In the genomic region with DNA sequence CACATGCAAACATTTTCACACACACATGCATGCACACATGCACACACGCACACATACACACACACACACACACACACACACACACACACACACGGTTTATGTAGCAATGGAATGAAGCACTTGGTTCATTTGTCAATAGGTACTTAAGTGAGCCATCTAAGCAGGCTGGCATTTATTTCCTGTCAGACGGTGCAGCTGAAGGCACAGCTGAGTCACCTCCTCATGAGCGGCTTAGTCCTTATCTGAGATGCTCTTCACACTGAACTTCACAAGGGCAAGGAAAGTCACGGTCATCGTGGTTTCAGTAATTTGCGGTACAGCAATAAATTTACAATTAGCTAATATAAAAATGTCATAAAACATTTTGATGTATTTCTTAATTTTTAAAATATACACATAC, we compare ENCODE assay signal across 27 mouse cellular contexts. TPM values are rescaled to one million over a fixed set of nuclear protein-coding genes. Genes with fewer than 3 reads are reported as not detected.
A peak's percentile ranks its signal among the peaks of the same experiment; 100 is the strongest.
DNase-seq lines count a peak whose midpoint lies in the region; ATAC-seq and TF ChIP-seq lines count a peak whose summit lies in the region.
"Had no signal": no experiment of that assay in that cellular context is flagged by ENCODE, and none has a peak within 500 bp of the region (broad histone marks: within the 10 kb centered on the region; RNA-seq: fewer than 3 reads in every experiment).

No protein-coding gene starts in this region.

- H3K9ac ChIP-seq in heart, postnatal 0 days (replicated peaks; ENCODE audit: low read depth, low read length): no peak overlapping the region
- no peak overlapping the region for H3K9ac ChIP-seq in kidney, embryonic 14.5 days (ENCODE audit: low read depth, low read length)
- H3K9ac ChIP-seq: embryonic facial prominence, embryonic 15.5 days; forebrain, embryonic 15.5 days; hindbrain, embryonic 15.5 days; intestine, embryonic 15.5 days; liver, embryonic 15.5 days; lung, embryonic 15.5 days; midbrain, embryonic 12.5 days had no signal

- no peaks in the 10 kb centered on the region for H3K4me1 ChIP-seq in heart, postnatal 0 days (ENCODE audit: control insufficient read depth, insufficient read depth)
- H3K4me1 ChIP-seq in forebrain, embryonic 10.5 days: no peaks in the 10 kb centered on the region
- no peaks in the 10 kb centered on the region for H3K4me1 ChIP-seq in kidney, embryonic 14.5 days (ENCODE audit: control insufficient read depth, insufficient read depth, low read length)
- H3K4me1 ChIP-seq: embryonic facial prominence, embryonic 15.5 days; forebrain, embryonic 15.5 days; hindbrain, embryonic 15.5 days; intestine, embryonic 15.5 days; limb, embryonic 10.5 days; liver, embryonic 15.5 days; midbrain, embryonic 12.5 days had no signal

- H3K4me3 ChIP-seq in heart, postnatal 0 days (ENCODE audit: low read depth, low read length): no peak overlapping the region
- H3K4me3 ChIP-seq in forebrain, embryonic 10.5 days: no peak overlapping the region
- no peak overlapping the region for H3K4me3 ChIP-seq in kidney, embryonic 14.5 days (ENCODE audit: low read length)
- H3K4me3 ChIP-seq: embryonic facial prominence, embryonic 15.5 days; forebrain, embryonic 15.5 days; hindbrain, embryonic 15.5 days; intestine, embryonic 15.5 days; layer of hippocampus, adult 2 months; limb, embryonic 10.5 days; liver, embryonic 15.5 days; lung, embryonic 15.5 days; midbrain, embryonic 12.5 days had no signal

- no peaks in the 10 kb centered on the region for H3K36me3 ChIP-seq in heart, postnatal 0 days (replicated peaks; ENCODE audit: control insufficient read depth, insufficient read depth, low read length)
- H3K36me3 ChIP-seq in forebrain, embryonic 10.5 days (replicated peaks): peaks cover 32% of the 10 kb centered on the region
- H3K36me3 ChIP-seq in kidney, embryonic 14.5 days (ENCODE audit: control insufficient read depth, insufficient read depth, low read length): peaks cover 3% of the 10 kb centered on the region; the same call in 1 of the 2 replicates
- H3K36me3 ChIP-seq: forebrain, embryonic 15.5 days; intestine, embryonic 15.5 days; liver, embryonic 15.5 days had no signal

- H3K27me3 ChIP-seq in heart, postnatal 0 days (ENCODE audit: control insufficient read depth, insufficient read depth, low read length): no peaks in the 10 kb centered on the region
- H3K27me3 ChIP-seq in forebrain, embryonic 10.5 days (ENCODE audit: poor library complexity, severe bottlenecking): no peaks in the 10 kb centered on the region
- no peaks in the 10 kb centered on the region for H3K27me3 ChIP-seq in kidney, embryonic 14.5 days (ENCODE audit: control insufficient read depth, insufficient read depth, low read length)
- H3K27me3 ChIP-seq: embryonic facial prominence, embryonic 15.5 days; forebrain, embryonic 15.5 days; hindbrain, embryonic 15.5 days; intestine, embryonic 15.5 days; liver, embryonic 15.5 days; lung, embryonic 15.5 days; midbrain, embryonic 12.5 days had no signal

- ATAC-seq in heart, postnatal 0 days (ENCODE audit: insufficient read depth, low read depth): no peak; the same call in 1 of the 2 replicates
- ATAC-seq in megakaryocyte, adult 5-6 weeks (ENCODE audit: poor library complexity, severe bottlenecking): peak; percentile 45; the same call in 1 of the 2 replicates
- ATAC-seq in kidney, embryonic 14.5 days (ENCODE audit: low FRiP score, low TSS enrichment): no peak
- ATAC-seq: activated CD4-positive, CD25-positive, alpha-beta regulatory T cell, adult 4 months; CD4-positive, CD25-positive, alpha-beta regulatory T cell, adult 4 months; forebrain, embryonic 15.5 days; intestine, embryonic 15.5 days had no signal

- WGBS in heart, postnatal 0 days: 32% methylated on average over 7 of the region's 7 CpGs
- WGBS in forebrain, embryonic 10.5 days: 94% methylated on average over 7 of the region's 7 CpGs
- 80% methylated on average over 7 of the region's 7 CpGs for WGBS in kidney, embryonic 14.5 days

- no peak for TF ChIP-seq CTCF in heart, postnatal 0 days (IDR thresholded peaks at IDR 0.05; ENCODE audit: low read depth)

- no peak for TF ChIP-seq EP300 in heart, postnatal 0 days (IDR thresholded peaks at IDR 0.05; ENCODE audit: low read depth)

- H3K9me3 ChIP-seq in heart, postnatal 0 days (replicated peaks; ENCODE audit: control insufficient read depth, low read length): no peaks in the 10 kb centered on the region
- no peaks in the 10 kb centered on the region for H3K9me3 ChIP-seq in forebrain, embryonic 10.5 days
- H3K9me3 ChIP-seq in kidney, embryonic 14.5 days (ENCODE audit: control insufficient read depth, low read length): no peaks in the 10 kb centered on the region
- H3K9me3 ChIP-seq: embryonic facial prominence, embryonic 15.5 days; forebrain, embryonic 15.5 days; hindbrain, embryonic 15.5 days; intestine, embryonic 15.5 days; limb, embryonic 10.5 days; liver, embryonic 15.5 days; lung, embryonic 15.5 days; midbrain, embryonic 12.5 days had no signal

- H3K27ac ChIP-seq in heart, postnatal 0 days (ENCODE audit: low read depth): no peak overlapping the region
- H3K27ac ChIP-seq in forebrain, embryonic 10.5 days: no peak overlapping the region
- H3K27ac ChIP-seq in kidney, embryonic 14.5 days (ENCODE audit: low read depth, low read length): no peak overlapping the region
- H3K27ac ChIP-seq: embryonic facial prominence, embryonic 15.5 days; forebrain, embryonic 15.5 days; hindbrain, embryonic 15.5 days; intestine, embryonic 15.5 days; layer of hippocampus, adult 2 months; limb, embryonic 10.5 days; liver, embryonic 15.5 days; lung, embryonic 15.5 days; midbrain, embryonic 12.5 days had no signal

- DNase-seq in heart, postnatal 0 days (ENCODE audit: low spot score): peak; percentile 34
- DNase-seq in heart, postnatal 4 days: no peak
- peak; percentile 13 for DNase-seq in MN1 (ENCODE audit: low spot score)
- no peak for DNase-seq in forebrain, embryonic 10.5 days (ENCODE audit: extremely low spot score, low spot score)
- no peak for DNase-seq in adrenal gland, postnatal 10 days
- DNase-seq: adrenal gland, postnatal 14 days; cerebellum, adult 9-10 months; gastrocnemius, postnatal 14 days; heart, adult 18-20 months; kidney, adult 8-10 months; kidney, postnatal 25 days; liver; lung, postnatal 36 days; thymus, postnatal 25 days had no signal

- no peak overlapping the region for H3K4me2 ChIP-seq in heart, postnatal 0 days (ENCODE audit: low read depth, low read length)
- no peak overlapping the region for H3K4me2 ChIP-seq in kidney, embryonic 14.5 days (replicated peaks; ENCODE audit: low read depth, low read length)
- H3K4me2 ChIP-seq: embryonic facial prominence, embryonic 15.5 days; forebrain, embryonic 15.5 days; hindbrain, embryonic 15.5 days; intestine, embryonic 15.5 days; liver, embryonic 15.5 days; lung, embryonic 15.5 days; midbrain, embryonic 12.5 days had no signal

RNA-seq across cellular contexts. Expression of gene Uggt2, which starts 55.5 kb away (rescaled TPM):
- 2.7 and 5.2 TPM in 2 replicates for total RNA-seq in heart, postnatal 0 days (2014; rRNA removed; ENCODE audit: low replicate concordance)
- 4.5 and 8.1 TPM in 2 replicates for polyA plus RNA-seq in heart, postnatal 0 days (2015; fragmentation: Nextera tagmentation; extraction: Ambion mirVana)
- total RNA-seq in heart, postnatal 4 days (2021): 1 to 10 TPM; 5.5 to 7.9 TPM
- 0.58 and 1.6 TPM in 2 replicates for total RNA-seq in megakaryocyte, adult 5-6 weeks (2015)
- total RNA-seq in megakaryocyte, adult 5-6 weeks (2017): 1.2 and 2.2 TPM in 2 replicates
- 15.8 and 16.1 TPM in 2 replicates for polyA plus RNA-seq in forebrain, embryonic 10.5 days (2016; fragmentation: Nextera tagmentation; extraction: Ambion mirVana)
- 10 to 100 TPM in 1 of 2 experiments, 1 to 10 TPM in 1; 9.7 to 11.6 TPM for total RNA-seq in adrenal gland, postnatal 10 days (2021)
- polyA plus RNA-seq in kidney, embryonic 14.5 days (2014; fragmentation: Nextera tagmentation; extraction: Ambion mirVana): 12.5 and 18.1 TPM in 2 replicates

Comparison
In these comparisons a context has a peak if more than half of its experiments do, and no peak if none do; other contexts are left out.
1. DNase-seq: peak in heart, postnatal 0 days (single experiment) and MN1 (single experiment); none in heart, postnatal 4 days (single experiment), forebrain, embryonic 10.5 days (single experiment) and adrenal gland, postnatal 10 days (single experiment).